Mouse (Mus musculus) hematopoietic stem cell, adult 5-6 weeks (primary cell): Measurements from ENCODE around the gene Gm4881. TPM values are rescaled to one million over a fixed set of nuclear protein-coding genes. Genes with fewer than 3 reads are reported as not detected.
A peak's percentile ranks its signal among the peaks of the same experiment; 100 is the strongest.

Source experiments
- ATAC-seq, 2 experiments: fragments of 125-278 bp in 1 of 2; replicated peaks in 1 of 2; 2 replicates each; pipeline ENCODE4 v1.8.0; 2016 to 2017; ENCODE audit warnings: inconsistent platforms in 2 of 2, mild to moderate bottlenecking in 2 of 2, moderate number of reproducible peaks in 2 of 2, low read depth in 1 of 2, moderate TSS enrichment in 1 of 2; ENCODE audit not compliant: low FRiP score in 2 of 2, poor library complexity in 2 of 2, severe bottlenecking in 2 of 2, insufficient read depth in 1 of 2, low TSS enrichment in 1 of 2
- total RNA-seq: library from RNA; stranded (forward); fragments of 172-1452, 232-1000 nt; gene quantifications from 2 replicates; pipeline ENCODE4 v1.2.3, GENCODE M21; 2017

The Gm4881 gene
- total RNA-seq, 1 experiment from 2014 or later, result not detected

DNA sequence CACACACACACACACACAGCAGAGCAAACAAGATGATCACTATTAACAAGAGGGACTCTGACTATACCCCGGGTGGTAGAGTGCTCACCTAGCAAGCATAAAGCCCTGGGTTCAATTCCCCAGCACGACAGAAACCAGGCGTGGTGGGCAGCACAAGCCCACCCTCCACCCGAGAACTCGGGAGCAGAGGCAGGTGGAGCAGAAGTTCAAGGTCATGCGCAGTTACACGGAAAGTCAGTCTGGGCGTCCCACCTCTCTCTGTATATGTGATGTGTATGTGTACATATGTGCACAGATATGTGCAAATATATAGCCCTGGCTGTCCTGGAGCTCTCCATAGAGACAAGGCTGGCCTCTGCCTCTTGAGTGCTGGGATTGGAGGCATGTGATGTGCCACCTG is 23.7 kb upstream of the Gm4881 start:
- ATAC-seq, result no peak

DNA sequence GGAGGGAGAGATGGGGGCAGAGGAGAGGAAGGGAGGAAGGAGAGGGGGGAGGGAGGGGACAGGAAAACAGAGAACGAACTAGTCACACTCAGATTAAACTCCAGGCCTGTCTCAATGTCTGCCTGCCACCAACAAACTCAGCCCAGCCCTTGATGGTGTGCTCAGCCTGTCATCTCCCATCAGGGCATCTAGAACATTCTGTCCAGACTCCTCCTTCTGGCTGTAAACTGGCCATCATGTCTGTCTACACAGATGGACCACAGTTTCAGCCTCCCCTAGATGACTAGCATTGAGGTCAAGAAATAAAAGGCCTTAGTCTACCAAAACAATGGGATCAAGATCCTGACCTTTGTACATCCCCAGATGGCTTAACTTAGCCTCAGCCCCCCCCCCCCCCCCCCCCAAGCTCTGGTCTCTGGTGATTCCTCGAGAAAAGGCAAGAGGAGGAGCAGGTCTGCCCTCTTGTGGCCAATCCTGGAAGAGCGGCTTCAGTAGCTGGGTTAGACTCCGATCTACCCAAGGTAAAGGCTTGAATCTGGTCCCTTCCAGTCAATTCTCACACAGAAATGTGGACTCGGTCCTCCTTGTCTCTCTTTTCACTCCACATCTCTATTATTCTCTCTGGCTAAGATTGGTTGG is 20.7 kb upstream of the Gm4881 start:
- ATAC-seq, result peak; percentile 37 to 66; a peak in 1 of 4 replicates

DNA sequence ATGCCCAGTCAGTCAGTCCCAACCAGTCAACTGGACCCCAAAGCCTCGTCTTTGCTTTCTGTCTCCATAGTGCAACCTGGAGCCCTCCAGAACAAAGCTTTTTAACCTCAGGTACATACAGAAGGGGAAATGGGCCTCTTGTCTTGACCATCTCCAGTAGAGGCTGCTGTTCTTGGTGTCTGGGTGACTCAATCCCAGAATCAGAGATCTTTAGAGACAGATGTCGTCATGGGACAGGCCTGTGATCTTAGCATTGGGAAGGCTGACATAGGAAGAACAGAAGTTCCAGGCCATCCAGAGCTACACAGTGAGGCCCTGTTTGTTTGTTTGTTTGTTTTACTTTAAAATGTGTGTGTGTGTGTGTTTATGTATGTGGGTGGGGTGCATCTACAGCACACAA is 20.0 kb upstream of the Gm4881 start:
- ATAC-seq, result no peak

DNA sequence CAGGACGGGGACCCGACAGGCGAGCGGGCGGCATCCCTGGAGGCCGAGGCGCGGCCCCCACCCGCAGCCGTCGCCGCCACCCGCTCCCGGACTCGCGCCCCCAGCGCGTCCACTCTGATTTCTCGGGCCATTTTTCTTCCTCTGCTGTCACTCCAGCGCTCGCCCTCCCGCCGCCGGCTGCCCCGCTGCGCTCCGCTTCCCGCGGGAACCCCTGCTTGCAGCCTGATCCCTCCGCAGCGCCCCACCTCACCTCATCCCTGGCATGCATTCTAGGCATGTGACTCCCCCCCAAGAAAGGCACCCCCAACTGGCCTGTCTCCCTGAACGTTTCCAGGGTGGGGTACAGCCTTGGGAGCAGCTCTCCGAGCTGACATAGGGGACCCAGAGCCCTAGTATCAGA is 10.9 kb upstream of the Gm4881 start:
- ATAC-seq, result no peak

DNA sequence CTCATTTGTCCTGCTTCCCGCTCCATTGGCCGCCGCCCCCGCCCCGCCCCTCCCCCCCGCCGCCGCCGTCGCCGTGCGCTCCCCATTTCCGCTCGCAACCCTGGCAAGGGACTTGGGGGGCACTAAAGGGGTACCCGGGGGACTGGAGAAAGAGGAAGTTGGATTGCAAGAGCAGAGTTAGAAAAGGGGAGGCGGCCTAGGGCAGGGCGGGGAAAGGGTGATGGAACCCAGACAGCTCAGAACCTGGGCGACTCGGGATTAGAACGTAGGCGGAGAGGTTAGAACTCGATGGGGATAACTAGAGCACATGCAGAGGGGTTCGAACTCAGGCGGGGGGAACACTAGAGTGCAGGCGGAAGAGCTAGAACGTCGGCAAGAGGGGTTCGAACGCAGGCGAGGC is 10.2 kb upstream of the Gm4881 start:
- ATAC-seq, result peak; percentile 84 to 90

DNA sequence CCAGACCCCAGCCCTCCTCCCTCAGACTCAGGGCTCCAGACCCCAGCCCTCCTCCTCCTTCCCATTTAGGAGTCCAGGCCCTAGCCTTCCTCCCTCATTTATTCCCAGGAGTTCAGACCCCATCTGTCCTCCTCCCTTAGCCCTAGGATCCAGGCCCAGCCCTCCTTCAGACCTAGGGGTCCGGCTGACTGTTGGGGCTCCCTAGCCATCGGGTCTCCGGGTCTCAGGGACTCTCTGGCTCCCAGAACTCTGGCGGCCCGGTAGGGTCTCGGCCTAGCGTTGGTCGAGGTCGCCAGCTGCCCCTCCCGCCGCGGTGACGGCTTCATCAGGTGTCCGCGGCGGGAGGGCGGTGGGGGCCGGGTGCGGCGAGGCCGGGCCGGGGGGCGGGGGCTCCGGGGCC is 9.7 kb upstream of the Gm4881 start:
- no peak for ATAC-seq

DNA sequence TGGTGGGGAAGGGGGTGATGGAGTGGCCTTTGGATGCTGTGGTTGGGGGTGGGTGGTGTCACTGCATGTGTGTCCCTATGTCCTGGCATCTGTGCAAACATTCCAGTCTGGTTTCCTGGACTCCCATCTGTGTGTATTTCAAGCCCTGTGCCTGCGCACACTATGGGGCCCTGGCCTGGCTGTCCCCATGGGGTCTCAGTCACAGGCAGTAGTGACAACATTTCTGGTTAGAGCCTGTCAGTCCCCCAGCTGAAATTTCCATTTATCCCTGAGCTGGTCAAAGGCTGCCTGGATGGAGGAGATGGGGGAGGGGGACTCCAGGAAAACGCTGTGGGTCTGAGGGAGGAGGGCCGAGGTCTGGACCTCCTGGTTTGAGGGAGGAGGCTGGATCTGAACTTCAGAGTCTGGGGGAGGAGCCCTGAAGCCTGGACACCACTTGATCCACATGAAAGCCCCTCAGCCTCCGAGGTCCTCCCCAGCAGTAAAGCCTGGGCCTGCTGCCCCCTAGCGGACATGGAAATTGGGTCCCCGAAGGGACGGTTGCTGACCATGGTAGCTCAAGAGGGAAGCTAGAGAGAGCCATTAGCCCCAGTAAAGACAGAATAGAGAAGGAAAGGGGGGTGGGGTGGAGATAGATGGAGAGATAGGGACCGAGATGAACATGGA is 5.8 kb upstream of the Gm4881 start:
- ATAC-seq, result peak; percentile 58 to 72

DNA sequence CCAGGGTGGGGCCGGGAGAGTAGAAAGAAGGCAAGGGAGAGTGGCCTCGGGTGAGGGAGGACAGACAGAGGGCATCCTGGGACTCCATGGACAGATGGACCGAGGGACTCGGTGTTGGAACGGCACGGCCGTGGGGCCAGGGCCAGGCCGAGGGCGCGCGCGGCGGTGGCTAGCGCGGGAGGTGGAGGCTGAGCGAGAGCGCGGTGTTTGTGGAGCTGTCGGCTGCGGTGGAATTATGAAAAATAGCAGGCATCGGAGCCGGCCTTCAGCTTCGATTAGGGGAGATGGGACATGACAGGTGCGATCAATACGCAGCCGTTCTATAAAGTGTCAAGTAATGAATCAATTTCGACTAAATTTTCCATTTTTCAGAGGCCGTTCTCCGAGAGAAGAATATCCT is 4.5 kb upstream of the Gm4881 start:
- no peak for ATAC-seq

DNA sequence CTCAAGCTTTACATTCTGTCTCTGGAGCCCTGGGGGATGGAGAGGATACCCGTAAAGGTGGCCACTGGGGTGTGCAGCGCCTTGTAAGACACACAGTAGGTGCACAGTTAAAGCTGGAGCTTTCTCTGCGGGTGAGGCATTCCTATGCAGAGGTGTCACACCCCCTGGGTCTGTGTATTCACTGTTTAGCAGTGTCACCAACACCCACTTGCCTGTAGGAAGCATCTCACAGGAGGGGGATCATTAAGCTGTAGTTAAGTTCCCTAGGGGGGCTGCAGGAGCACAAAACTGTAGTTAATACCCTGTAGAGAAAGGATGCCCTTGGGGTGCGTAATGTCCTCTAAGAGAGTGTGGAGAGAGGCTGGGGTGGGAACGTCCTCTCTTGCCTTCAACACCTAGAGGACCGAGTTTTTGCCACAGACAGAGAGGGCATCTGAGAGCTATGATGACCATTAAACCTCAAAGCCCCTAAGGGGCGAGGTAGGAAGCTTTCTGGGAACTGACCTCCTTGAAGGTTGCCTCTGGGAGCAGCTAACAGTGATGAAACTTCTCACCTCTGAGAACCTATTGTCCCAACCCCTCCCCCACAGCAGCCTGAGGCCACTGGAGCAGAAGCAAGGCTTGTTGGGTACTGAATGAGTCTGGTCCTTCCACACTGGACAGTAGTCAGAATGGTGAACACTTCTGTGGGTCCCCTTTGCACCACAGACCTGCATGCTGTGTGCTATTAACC is 3.2 kb upstream of the Gm4881 start:
- ATAC-seq, result no peak

DNA sequence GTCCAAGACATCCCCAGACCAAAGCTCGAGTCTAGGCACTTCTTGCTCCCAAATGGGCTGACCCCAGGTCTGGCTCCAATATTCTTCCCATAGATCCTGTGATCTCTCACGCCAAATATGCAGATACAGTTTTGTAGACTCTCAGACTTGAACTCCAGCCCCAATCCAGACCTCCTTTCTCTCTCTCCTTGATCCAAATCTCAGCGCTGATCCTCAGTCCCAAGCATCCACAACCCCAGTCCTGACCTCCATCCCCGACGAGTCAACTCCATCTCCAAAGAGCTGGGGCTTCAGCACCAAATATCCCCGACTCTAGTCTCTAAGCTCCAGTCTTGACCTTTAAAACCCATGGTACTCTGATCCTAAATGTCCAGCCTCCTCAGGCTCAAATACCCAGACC is 653 bp downstream of the Gm4881 start:
- ATAC-seq, result no peak

DNA sequence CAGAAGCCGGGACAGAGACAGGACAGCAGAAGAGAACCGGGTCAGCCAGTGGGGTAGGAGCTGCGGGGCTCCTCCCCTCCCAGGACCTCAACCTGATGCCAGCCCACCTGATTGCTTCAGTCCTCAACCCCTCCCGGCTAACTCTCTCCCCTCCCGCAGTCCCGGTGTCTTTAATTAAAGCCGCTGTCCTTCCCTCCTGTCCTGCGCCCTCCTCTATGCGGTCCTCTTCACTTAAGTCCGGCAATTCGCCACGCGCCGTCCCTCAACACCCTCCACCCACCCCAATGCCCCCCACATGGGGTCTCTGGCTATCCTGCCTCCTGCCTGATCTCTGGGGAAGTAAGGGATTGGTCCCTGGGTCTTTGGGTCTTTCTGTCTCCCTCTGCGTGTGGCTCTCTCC is 12.6 kb downstream of the Gm4881 start:
- ATAC-seq, result no peak

DNA sequence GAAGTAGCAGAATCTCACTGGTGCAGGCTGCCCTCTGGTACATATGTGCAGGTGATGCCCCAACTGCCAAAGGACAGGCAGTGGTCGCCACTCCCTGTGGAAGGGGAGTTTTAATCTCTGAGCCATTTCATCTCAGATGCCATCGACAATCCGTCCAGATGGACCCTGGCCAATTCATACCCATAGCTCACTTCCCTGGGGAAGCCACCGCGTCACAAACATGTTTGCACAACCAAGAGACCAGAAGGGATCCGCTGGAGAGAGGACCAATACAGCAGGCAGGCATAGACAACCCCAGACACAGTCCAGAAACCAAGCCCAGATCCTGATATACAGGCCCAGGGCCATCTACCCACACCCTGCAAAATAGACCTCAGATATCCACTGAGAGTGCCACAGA is 13.8 kb downstream of the Gm4881 start:
- ATAC-seq, result no peak

DNA sequence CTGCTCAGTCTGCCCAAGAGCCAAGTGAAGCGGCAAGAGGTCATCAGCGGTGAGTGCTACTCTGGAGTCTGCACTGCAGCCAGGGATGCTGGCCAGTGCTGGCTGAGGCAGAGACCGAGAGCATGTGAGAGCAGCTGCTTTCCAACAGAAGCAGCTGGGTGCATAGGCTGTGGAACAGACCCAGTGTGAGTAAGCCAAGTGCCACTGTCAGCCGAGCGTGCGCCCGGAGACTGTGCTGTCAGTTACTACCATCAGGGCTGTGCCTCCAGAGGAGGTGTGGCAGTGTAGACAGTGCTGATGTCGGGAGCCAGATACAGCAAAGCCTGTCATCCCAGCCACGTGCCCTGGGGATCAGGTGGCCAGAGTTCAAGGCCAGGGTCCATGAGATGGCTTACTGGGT is 24.6 kb downstream of the Gm4881 start:
- ATAC-seq, result no peak

DNA sequence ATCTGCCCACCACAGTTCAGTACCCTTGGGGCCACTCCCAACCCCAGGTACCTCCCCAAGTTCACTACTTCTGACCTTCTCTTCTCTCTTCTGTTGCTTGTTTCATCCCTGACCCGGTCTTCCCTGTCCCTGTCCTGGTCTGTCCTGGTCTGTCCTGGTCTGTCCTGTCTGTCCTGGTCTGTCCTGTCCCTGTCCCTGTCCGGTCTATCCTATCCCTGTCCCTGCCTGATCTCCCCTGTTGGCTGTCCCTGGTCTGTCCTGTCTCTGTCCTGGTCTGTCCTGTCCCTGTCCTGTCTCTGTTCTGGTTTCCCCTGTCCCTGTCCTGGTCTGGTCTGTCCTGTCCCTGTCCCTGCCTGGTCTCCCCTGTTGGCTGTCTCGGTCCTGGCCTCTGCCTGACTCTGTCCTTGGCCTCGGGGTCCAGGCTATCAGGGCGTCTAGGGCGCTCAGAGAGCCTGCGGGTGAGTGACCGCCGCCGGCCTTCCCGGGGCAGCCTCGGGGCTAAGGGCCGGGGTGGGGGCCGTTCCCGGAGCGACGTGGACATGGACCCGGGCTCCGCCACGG is 25.5 kb downstream of the Gm4881 start:
- ATAC-seq, result no peak

DNA sequence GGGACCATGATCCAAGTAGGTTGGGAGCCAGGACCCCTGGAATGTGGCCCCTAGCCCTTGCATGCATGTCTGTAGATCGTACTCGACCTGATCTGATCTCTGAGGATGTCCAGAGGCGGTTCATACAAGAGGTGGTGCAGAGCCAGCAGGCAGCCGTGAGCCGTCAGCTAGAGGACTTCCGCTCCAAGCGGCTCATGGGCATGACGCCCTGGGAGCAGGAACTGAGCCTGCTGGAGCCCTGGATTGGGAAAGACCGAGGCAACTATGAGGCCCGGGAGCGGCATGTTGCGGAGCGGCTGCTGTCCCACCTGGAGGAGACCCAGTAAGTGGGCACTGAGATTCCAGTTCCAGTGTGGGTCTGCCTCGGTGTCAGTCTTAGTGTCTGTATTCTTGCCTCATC is 31.8 kb downstream of the Gm4881 start:
- no peak for ATAC-seq

DNA sequence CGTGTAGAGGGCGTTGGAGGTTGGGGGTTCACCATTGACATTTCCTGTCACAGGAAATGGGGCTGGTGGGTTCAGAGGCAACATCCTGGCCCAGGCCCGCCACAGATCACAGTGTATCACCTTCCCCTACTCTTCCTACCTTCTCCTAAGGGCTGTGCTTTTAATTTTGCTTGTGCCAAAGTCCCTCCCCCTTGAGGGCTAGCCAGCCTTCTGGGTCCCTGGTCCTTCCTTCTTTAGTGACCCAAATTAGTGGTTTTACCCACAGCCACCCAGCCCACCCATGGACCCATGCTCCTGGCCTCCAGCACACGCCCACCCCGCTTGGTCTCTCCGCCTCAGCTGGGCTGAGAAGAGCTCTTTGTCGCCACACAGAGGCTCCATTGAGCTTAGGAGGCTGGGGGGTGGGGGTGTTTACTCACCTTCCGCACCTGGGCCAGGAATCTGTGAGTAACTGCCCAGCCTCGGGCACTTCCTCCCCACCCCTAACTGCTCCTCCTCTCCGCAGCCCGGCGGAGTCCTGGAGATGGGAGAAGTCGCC is 37.0 kb downstream of the Gm4881 start:
- peak; percentile 22 to 23 for ATAC-seq

DNA sequence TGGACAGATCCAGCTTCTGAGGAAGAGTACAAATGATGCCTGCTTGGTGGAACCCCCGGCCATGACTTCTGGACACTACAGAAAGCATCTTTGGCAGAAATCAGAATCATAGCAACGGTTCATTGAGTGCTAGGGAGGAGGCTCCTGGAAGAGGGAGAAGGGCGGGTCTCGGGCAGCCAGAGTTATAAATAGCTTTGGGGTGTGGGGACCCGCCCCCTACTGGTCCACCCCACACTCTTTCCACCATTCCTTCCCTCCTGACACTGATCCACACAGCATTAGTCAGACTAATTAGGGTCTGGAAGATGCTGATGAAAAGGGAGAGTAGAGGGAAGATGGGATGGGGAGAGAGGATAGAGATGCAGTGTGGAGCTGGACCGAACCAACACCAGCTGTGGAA is 37.7 kb downstream of the Gm4881 start:
- no peak for ATAC-seq

DNA sequence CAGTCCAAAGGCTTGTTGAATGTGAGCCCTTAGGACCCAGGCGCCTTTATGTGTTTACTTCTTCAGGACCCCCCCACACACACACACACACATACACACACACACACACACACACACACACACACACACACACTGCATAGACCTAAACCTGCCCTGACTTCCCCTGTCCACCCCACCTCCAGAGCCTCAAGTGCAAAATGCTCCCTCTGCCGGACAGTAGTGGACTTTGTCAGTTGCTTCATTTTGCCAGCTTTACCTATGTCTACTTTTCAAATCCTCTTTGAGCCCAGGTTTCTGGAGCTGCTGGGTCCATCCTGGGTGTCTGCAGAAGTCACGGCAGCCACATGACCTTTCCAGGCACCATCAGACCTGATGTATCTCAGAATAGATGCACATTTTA is 39.4 kb downstream of the Gm4881 start:
- ATAC-seq, result peak in 1 of 2 experiments; percentile 24; a peak in 1 of 4 replicates
